Mouse (Mus musculus) liver, embryonic 12.5 days (tissue): ENCODE results near the gene Bysl. TPM values are rescaled to one million over a fixed set of nuclear protein-coding genes. Genes with fewer than 3 reads are reported as not detected.

Experiments used
- ATAC-seq: fragments of 200-750 bp; cut with Nextera tagmentation; 2 replicates; pipeline ENCODE4 v1.8.0; 2017; ENCODE audit warnings: moderate number of reproducible peaks, mild to moderate bottlenecking, moderate library complexity
- H3K27ac ChIP-seq: fragments of 300-500 bp; sonication (generic); 2 replicates; pipeline ENCODE4 v1.5.1; 2016; ENCODE audit warnings: mild to moderate bottlenecking
- H3K27me3 ChIP-seq: fragments of 300-500 bp; sonication (generic); replicated peaks from 2 replicates; pipeline ENCODE4 v1.6.1; 2016; ENCODE audit warnings: mild to moderate bottlenecking, moderate library complexity
- H3K36me3 ChIP-seq: fragments of 300-500 bp; sonication (generic); 2 replicates; pipeline ENCODE4 v1.6.1; 2016; ENCODE audit warnings: mild to moderate bottlenecking, moderate library complexity
- H3K4me1 ChIP-seq: fragments of 300-500 bp; sonication (generic); 2 replicates; pipeline ENCODE4 v1.6.1; 2016
- H3K4me2 ChIP-seq: fragments of 300-500 bp; sonication (generic); 2 replicates; pipeline ENCODE4 v1.6.1; 2016; ENCODE audit warnings: mild to moderate bottlenecking, moderate library complexity
- H3K4me3 ChIP-seq: fragments of 300-500 bp; sonication (generic); 2 replicates; pipeline ENCODE4 v1.5.1; 2016; ENCODE audit warnings: mild to moderate bottlenecking, moderate library complexity
- H3K9ac ChIP-seq: fragments of 300-500 bp; sonication (generic); 2 replicates; pipeline ENCODE4 v1.6.1; 2016; ENCODE audit warnings: mild to moderate bottlenecking, moderate library complexity
- H3K9me3 ChIP-seq: fragments of 300-500 bp; sonication (generic); replicated peaks from 2 replicates; pipeline ENCODE4 v1.6.1; 2016; ENCODE audit warnings: mild to moderate bottlenecking, moderate library complexity
- WGBS: fragments of 180-500 bp; shearing (Covaris S2); methylation state at CpG from one replicate; pipeline ENCODE4 v1.1.7; 2016; ENCODE audit not compliant: insufficient replicate concordance; 5-methylcytosine and 5-hydroxymethylcytosine counted together
- polyA plus RNA-seq: library from polyadenylated mRNA; unstranded; fragments of >200 nt; fragmentation: Nextera tagmentation; extraction: Ambion mirVana; gene quantifications from 2 replicates; pipeline ENCODE4 v1.2.1, GENCODE M21; 2016

Gene Bysl
- polyA plus RNA-seq, 1 experiment from 2014 or later = 35.2 TPM

DNA sequence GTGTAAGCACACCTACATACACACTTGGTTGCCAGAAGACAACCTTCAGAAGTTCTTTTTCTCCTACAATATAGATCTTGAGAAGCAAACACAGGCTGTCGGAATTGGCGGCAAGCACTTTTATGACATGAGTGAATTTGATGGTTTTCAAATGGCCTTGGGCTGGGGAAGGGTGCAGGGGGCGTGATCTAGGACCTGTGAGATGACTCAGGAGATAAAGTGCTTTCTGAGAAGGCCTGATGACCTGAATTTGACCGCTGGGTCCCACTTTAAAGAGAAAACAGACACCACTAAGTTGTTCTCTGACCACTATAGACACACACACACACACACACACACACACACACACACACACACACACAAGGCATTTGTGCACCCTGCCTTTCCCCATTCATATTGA, 30.3 kb downstream of the Bysl start:
- Histone ChIP-seq H3K9me3 (no peaks in the 10 kb centered on the region), H3K4me3 (no peak overlapping the region), H3K4me1 (peaks cover 30% of the 10 kb centered on the region), H3K4me2 (no peak overlapping the region), H3K36me3 (no peaks in the 10 kb centered on the region), H3K9ac (no peak overlapping the region), H3K27ac (no peak overlapping the region), H3K27me3 (no peaks in the 10 kb centered on the region)
- WGBS = 85% methylated on average over 4 of the region's 4 CpGs
- ATAC-seq = no peak

DNA sequence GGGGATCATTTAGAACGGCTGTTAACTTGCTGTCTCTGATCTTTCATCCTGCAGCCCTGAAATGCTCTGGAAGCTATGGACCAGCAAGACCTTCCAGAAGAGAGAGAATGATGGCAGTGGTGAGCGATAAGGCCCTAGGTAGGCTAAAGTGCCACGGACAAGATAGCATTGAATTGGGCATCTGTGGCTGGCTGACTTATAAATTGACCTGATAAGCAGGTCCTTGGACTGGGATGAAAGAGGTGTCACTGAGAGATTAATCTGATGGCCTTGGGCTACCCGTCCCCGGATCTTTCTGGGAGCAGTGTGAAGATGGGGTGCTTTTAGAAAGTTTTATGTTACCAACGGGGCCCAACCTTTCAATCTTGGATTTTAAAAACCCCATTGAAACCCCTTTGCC, 32.6 kb downstream of the Bysl start:
- H3K4me2 ChIP-seq = peak overlapping the region; percentile 27

DNA sequence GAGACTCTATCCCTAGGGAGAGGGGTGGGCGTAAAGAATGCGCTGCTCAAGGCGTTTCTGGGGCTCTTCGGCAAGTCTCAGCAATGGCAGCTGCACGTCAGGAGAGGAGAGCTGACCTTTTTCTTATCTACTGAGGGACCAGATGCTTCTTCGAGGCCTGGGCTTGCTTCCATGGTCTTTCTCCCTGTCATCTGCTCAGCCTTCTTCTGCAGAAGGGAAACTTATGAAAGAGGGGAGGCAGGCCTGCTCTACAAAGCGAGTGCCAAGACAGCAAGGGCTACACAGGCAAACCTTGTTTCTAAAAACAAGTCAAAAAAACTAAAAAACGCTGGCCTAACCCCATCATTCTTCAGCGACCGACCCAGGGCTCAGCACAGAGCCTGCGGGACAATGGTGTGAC, 36.5 kb downstream of the Bysl start:
- Histone ChIP-seq H3K4me3 (no peak overlapping the region), H3K9me3 (no peaks in the 10 kb centered on the region), H3K4me1 (peaks cover 40% of the 10 kb centered on the region), H3K27me3 (peaks cover 10% of the 10 kb centered on the region; the same call in 1 of the 2 replicates), H3K27ac (no peak overlapping the region), H3K36me3 (no peaks in the 10 kb centered on the region), H3K9ac (no peak overlapping the region), H3K4me2 (no peak overlapping the region)
- ATAC-seq = no peak
- WGBS = 70% methylated on average over 11 of the region's 11 CpGs

More for the DNA sequence above, 32.6 kb downstream of the Bysl start:
- H3K9me3 ChIP-seq = no peaks in the 10 kb centered on the region
- H3K4me1 ChIP-seq = peaks cover 28% of the 10 kb centered on the region
- ATAC-seq = peak; percentile 90
- H3K4me3 ChIP-seq = no peak overlapping the region
- H3K27me3 ChIP-seq = peaks cover 5% of the 10 kb centered on the region; the same call in 1 of the 2 replicates
- 49% methylated on average over 6 of the region's 6 CpGs for WGBS
- H3K27ac ChIP-seq = peak overlapping the region; percentile 72
- no peak overlapping the region; the same call in 1 of the 2 replicates for H3K9ac ChIP-seq
- no peaks in the 10 kb centered on the region for H3K36me3 ChIP-seq

DNA sequence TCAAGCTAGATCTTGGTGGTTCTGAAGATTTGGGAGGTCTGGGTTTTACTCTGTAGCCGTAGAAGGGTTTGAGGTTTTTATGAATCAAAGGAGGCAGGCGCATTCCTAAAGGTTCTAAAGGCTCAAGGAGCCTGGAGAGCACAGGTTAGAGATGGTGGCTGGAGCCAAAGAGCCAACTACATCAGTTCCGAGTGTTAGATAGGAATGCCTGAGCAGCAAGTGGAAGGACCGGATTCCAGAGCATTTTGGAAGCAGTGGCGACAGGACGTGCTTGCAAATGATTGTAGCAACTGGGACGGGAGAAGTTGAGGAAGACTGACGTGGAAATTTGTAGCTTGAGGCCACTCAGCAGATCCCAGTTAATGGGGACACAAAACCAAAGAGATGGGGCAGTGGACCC, 37.3 kb downstream of the Bysl start:
- Histone ChIP-seq H3K4me1 (peaks cover 44% of the 10 kb centered on the region), H3K4me2 (no peak overlapping the region), H3K4me3 (no peak overlapping the region), H3K27me3 (peaks cover 10% of the 10 kb centered on the region; the same call in 1 of the 2 replicates), H3K27ac (0 out of 2 replicates have a peak overlapping the region, but pooled peaks have one; percentile 8), H3K9ac (no peak overlapping the region), H3K9me3 (no peaks in the 10 kb centered on the region), H3K36me3 (no peaks in the 10 kb centered on the region)
- ATAC-seq = no peak
- 66% methylated on average over 8 of the region's 8 CpGs for WGBS

DNA sequence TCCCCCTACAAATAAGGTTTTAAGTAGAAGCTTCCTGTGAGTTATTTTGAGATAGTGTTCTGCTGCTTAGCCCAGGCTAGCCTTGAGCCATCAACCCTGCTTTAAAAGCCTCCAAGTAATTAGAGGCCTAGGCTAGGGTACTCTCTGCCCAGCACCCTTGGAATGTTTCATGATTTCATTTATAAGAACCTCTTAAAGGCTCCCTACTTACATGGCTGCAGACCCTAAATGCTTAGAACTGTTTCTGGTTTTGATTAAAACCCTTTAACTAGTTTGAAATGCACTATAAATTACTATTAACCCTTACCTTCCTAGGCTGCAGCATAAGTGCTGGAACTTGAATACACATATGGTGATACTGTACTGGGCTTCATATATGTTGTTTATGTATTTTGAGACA, 38.9 kb downstream of the Bysl start:
- ATAC-seq = no peak
- H3K9ac ChIP-seq = no peak overlapping the region
- H3K4me3 ChIP-seq = no peak overlapping the region
- H3K36me3 ChIP-seq = no peaks in the 10 kb centered on the region
- peaks cover 47% of the 10 kb centered on the region for H3K4me1 ChIP-seq
- H3K27me3 ChIP-seq = peaks cover 10% of the 10 kb centered on the region; the same call in 1 of the 2 replicates
- no peak overlapping the region for H3K4me2 ChIP-seq
- H3K27ac ChIP-seq = no peak overlapping the region
- H3K9me3 ChIP-seq = no peaks in the 10 kb centered on the region

DNA sequence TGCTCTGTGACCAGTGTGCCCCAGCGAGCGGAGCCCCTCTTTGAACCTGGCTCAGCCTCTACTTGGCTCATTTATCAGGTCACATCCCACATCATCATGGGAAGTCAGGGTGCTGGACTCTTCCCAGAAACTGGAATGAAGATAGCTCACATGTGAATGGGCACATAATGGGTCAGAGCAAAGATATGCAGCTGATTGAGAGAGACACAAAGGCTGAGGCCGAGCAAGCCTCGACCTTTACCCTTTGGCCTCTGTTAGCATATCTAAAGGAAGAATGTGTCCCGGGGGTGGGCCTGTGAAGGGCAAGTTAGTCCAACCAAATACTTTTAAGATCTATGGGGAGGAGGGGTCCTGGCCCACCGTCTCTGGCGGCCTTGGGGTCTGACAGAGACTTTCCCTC, 39.7 kb downstream of the Bysl start:
- 64% methylated on average over 7 of the region's 7 CpGs for WGBS

DNA sequence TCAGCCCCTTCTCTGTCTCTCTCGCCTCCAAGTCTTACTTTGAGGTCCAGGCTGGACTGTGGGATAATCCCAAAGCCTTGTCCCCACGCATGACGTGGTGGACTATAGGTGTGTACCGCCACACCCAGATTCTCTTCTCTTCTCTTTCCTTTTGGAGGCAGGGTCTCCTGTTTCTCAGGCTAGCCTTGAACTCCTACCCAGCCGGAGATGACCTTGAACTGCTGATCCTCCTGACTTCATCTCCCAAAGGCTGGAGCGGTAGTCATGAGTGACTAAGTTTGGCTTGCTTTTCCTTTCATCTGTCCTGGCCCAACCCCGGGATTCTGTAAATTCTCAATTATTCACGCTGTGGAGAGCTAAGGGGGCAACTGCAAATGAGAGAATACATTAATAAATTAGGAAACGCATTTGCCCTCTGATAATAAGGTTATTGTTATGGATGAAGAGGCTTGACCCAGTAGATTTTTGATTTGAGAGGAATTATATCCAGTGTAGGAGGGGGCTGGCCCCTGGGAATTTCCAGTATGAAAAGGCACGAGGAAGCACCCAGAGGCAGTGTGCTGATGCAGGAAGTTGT, 42.3 kb downstream of the Bysl start:
- H3K4me2 ChIP-seq = peak overlapping the region; percentile 43
- H3K9me3 ChIP-seq = no peaks in the 10 kb centered on the region
- peaks cover 7% of the 10 kb centered on the region; the same call in 1 of the 2 replicates for H3K27me3 ChIP-seq
- peak overlapping the region; percentile 86 for H3K27ac ChIP-seq
- H3K4me3 ChIP-seq = no peak overlapping the region
- WGBS = 80% methylated on average over 10 of the region's 10 CpGs
- peak overlapping the region; percentile 51 for H3K9ac ChIP-seq
- H3K36me3 ChIP-seq = no peaks in the 10 kb centered on the region
- peaks cover 68% of the 10 kb centered on the region for H3K4me1 ChIP-seq
- peak; percentile 8; the same call in 1 of the 2 replicates for ATAC-seq

More for the DNA sequence above, 39.7 kb downstream of the Bysl start:
- Histone ChIP-seq H3K4me3 (no peak overlapping the region), H3K4me1 (peaks cover 56% of the 10 kb centered on the region), H3K9me3 (no peaks in the 10 kb centered on the region), H3K4me2 (no peak overlapping the region), H3K27me3 (peaks cover 10% of the 10 kb centered on the region; the same call in 1 of the 2 replicates), H3K27ac (peak overlapping the region; percentile 22; the same call in 1 of the 2 replicates), H3K36me3 (no peaks in the 10 kb centered on the region), H3K9ac (no peak overlapping the region)
- no peak for ATAC-seq

DNA sequence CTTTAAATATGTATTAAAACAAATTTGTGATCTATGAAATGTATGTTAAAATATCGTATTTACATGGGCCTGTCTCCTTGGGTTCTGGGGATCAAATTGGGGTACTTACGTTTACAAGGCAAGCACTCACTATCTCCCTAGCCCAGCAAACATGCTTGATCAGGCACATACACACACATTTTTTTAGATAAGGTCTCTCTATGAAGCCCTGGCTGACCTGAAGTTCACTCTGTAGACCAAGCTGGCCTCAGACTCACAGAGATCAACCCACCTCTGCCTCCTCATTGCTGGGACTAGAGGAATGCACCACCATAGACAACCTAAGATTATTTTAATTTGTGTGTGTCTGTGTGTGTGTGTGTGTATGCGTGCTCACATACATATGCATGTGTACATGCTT, 42.9 kb downstream of the Bysl start:
- peak overlapping the region; percentile 43 for H3K4me2 ChIP-seq
- no peak overlapping the region for H3K4me3 ChIP-seq
- 0 out of 2 replicates have a peak, but pooled peaks cover 4% of the 10 kb centered on the region for H3K27me3 ChIP-seq
- H3K9ac ChIP-seq = peak overlapping the region; percentile 51
- ATAC-seq = peak; percentile 98
- 46% methylated on average over 3 of the region's 3 CpGs for WGBS
- H3K27ac ChIP-seq = peak overlapping the region; percentile 86
- H3K36me3 ChIP-seq = no peaks in the 10 kb centered on the region
- no peaks in the 10 kb centered on the region for H3K9me3 ChIP-seq
- peaks cover 71% of the 10 kb centered on the region for H3K4me1 ChIP-seq

DNA sequence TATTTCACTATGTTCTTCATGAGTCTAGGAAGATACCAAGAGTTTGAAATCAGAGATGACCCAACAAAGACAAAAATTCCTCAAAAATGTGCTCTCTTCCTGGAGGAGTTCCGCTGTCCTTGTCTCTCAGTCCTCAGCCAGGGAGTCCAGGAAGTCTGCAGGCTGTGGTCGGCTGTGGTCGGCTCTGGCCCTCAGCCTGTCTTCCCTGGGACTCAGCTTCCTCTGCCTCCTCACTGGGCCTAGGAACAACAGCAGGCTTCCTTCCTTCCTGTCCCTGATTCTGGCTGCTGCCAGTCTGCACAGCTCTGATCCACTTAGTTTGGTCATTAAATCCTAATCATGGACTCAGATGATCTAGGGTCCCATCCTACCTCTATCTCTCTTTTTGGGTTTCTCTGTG, 44.0 kb downstream of the Bysl start:
- WGBS = 48% methylated on average over 3 of the region's 3 CpGs
- peak overlapping the region; percentile 14 for H3K9ac ChIP-seq
- no peak overlapping the region for H3K4me3 ChIP-seq
- H3K4me2 ChIP-seq = no peak overlapping the region
- no peaks in the 10 kb centered on the region for H3K36me3 ChIP-seq
- H3K27ac ChIP-seq = peak overlapping the region; percentile 86
- peaks cover 78% of the 10 kb centered on the region for H3K4me1 ChIP-seq
- no peaks in the 10 kb centered on the region for H3K27me3 ChIP-seq
- no peaks in the 10 kb centered on the region for H3K9me3 ChIP-seq
- no peak for ATAC-seq

DNA sequence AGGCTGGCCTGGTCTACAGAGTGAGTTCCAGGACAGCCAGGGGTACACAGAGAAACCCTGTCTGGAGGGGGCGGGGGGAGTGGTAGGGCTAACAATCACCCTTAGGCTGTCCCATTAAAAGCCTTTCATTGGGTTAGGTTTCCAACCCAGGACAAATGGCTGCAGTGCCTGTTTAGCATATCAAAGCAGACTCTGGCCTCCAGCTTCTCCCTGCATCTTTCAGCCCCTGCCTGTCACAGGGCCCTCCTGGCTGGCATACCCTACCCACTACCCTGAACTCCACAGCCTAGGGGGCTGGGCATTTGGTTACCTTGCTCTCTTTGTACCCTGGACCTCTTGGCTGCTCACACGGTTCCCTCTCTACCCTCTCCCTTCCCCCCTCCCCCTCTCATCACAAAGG, 45.2 kb downstream of the Bysl start:
- WGBS = 34% methylated on average over 2 of the region's 2 CpGs
- H3K36me3 ChIP-seq = no peaks in the 10 kb centered on the region
- peaks cover 68% of the 10 kb centered on the region for H3K4me1 ChIP-seq
- no peak overlapping the region for H3K9ac ChIP-seq
- no peak overlapping the region for H3K4me2 ChIP-seq
- no peak overlapping the region for H3K4me3 ChIP-seq
- H3K27me3 ChIP-seq = no peaks in the 10 kb centered on the region
- H3K27ac ChIP-seq = peak overlapping the region; percentile 42; the same call in 1 of the 2 replicates
- H3K9me3 ChIP-seq = no peaks in the 10 kb centered on the region
- no peak for ATAC-seq

DNA sequence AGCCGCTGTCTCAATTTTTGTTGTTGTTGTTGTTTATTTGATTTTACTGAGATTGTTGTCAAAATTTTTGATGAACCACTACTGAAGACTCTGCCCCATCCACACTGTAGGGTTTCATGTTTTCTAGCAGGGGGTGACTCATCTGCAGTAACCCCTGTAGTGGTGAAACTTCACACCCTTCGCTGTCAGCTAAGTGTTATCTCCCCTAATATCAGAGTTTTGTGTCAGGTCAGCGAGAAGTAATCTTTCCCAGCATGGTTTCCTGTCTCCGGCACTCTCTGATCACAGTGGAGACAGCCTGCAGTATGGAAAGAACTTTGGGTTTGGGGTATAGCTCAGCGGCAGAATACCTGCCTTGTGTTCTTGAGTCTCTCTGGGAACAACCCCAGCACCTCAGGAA, 46.7 kb downstream of the Bysl start:
- Histone ChIP-seq H3K4me2 (no peak overlapping the region), H3K27ac (peak overlapping the region; percentile 20; the same call in 1 of the 2 replicates), H3K9me3 (no peaks in the 10 kb centered on the region), H3K9ac (peak overlapping the region; percentile 28; the same call in 1 of the 2 replicates), H3K36me3 (no peaks in the 10 kb centered on the region), H3K4me3 (no peak overlapping the region), H3K27me3 (no peaks in the 10 kb centered on the region), H3K4me1 (peaks cover 74% of the 10 kb centered on the region)
- no peak for ATAC-seq
- WGBS = 20% methylated on average over 5 of the region's 5 CpGs

DNA sequence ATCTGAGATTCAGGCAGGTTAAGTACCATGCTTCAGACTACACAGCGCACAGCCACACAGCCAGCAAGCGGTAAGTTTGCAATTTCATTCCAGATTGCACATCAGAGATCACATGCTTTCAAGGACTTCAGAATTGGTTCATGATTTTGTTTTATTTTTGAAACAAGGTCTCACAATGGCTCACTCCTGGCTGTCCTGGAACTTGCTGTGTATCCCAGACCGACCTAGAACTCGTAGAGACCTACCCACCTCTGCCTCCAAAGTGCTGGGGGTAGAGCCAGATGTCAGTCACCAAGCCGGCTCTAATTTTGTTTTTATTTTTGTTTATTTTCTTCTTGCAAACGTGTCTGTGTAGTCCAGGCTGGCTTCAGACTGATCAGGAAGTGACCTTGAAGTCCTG, 48.4 kb downstream of the Bysl start:
- Histone ChIP-seq H3K27ac (peak overlapping the region; percentile 24; the same call in 1 of the 2 replicates), H3K9ac (no peak overlapping the region), H3K4me2 (no peak overlapping the region), H3K4me1 (peaks cover 59% of the 10 kb centered on the region), H3K36me3 (no peaks in the 10 kb centered on the region), H3K9me3 (no peaks in the 10 kb centered on the region), H3K27me3 (no peaks in the 10 kb centered on the region), H3K4me3 (no peak overlapping the region)
- whole genome bisulfite sequencing = 76% methylated on average over 6 of the region's 6 CpGs
- ATAC-seq = no peak

DNA sequence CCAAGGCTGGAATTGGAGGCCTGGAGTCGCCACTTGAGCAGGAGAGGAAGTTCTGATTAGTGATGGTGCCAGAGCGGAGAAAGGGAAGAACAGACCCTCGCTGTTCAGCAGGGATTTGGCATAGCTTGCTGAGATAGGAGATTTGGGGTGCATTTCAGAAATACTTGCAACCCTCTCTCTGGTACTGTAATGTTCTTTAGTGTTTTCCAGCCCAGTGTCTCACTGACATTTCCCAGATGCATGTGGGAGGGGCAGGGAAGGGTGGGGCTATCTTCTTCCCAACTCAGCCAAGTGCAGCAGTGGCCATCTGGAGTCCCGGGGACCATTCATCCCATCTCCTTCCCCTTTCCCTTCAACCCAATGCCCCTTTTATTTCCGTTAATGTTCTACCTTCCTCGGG, 51.6 kb downstream of the Bysl start:
- Histone ChIP-seq H3K9ac (no peak overlapping the region), H3K9me3 (no peaks in the 10 kb centered on the region), H3K27ac (no peak overlapping the region), H3K4me2 (no peak overlapping the region), H3K4me1 (peaks cover 38% of the 10 kb centered on the region), H3K27me3 (no peaks in the 10 kb centered on the region), H3K4me3 (no peak overlapping the region), H3K36me3 (no peaks in the 10 kb centered on the region)
- no peak for ATAC-seq
- 62% methylated on average over 6 of the region's 6 CpGs for WGBS
